Mouse (Mus musculus) G1E-ER4 (cell line): ENCODE results near the gene Treml4. TPM values are rescaled to one million over a fixed set of nuclear protein-coding genes. Genes with fewer than 3 reads are reported as not detected.
A peak's percentile ranks its signal among the peaks of the same experiment; 100 is the strongest.
"Not testable (repeated sequence)": the region's sequence is repeated elsewhere in the genome, so short reads cannot be mapped to it uniquely, and the experiment has no call there.

ENCODE experiments used
- GATA1 ChIP-seq: IDR thresholded peaks from one replicate; pipeline ENCODE4 v1.8.0; 2012; ENCODE audit warnings: low read length, inconsistent platforms
- polyA plus RNA-seq: library from polyadenylated mRNA; stranded (reverse); fragments of >175 nt; gene quantifications from 2 replicates; pipeline ENCODE4 v1.2.3, GENCODE M21; 2012

The Treml4 gene
- polyA plus RNA-seq, 1 experiment: 0.05 TPM

GRCm38 (mm10) chr17:48299756-48300155 lies 35.7 kb downstream of the Treml4 start:
- TF ChIP-seq GATA1: no peak

- TF ChIP-seq GATA1: no peak
These were observed 36.1 kb downstream of the Treml4 start for GRCm38 (mm10) chr17:48300199-48300598.

GRCm38 (mm10) chr17:48300861-48301260 lies 36.8 kb downstream of the Treml4 start:
- TF ChIP-seq GATA1: no peak

- no peak for TF ChIP-seq GATA1
These were observed 37.7 kb downstream of the Treml4 start for GRCm38 (mm10) chr17:48301792-48302191.

GRCm38 (mm10) chr17:48312124-48312523 lies 48.0 kb downstream of the Treml4 start:
- TF ChIP-seq GATA1: no peak

- not testable (repeated sequence) for TF ChIP-seq GATA1
These were observed 51.9 kb downstream of the Treml4 start, which contains the start of gene B430306N03Rik for GRCm38 (mm10) chr17:48315905-48316579. TSS of gene B430306N03Rik (plus strand) at chr17:48316141.

- no peak for TF ChIP-seq GATA1
These were observed 54.6 kb downstream of the Treml4 start for GRCm38 (mm10) chr17:48318686-48319085.

GRCm38 (mm10) chr17:48321279-48321678 lies 57.2 kb downstream of the Treml4 start:
- peak; percentile 34 for TF ChIP-seq GATA1

GRCm38 (mm10) chr17:48323236-48323635 lies 59.1 kb downstream of the Treml4 start:
- no peak for TF ChIP-seq GATA1

- no peak for TF ChIP-seq GATA1
These were observed 60.2 kb downstream of the Treml4 start for GRCm38 (mm10) chr17:48324258-48324657.

Other genes starting within 250 kb of the Treml4 start
- gene 1700122O11Rik, start 226.0 kb upstream of the Treml4 start, polyA plus RNA-seq: not detected in 2 replicates
- not detected in 2 replicates for gene 1700067P10Rik, start 175.0 kb upstream of the Treml4 start, polyA plus RNA-seq
- not detected in 2 replicates for gene 9830107B12Rik, start 118.0 kb upstream of the Treml4 start, polyA plus RNA-seq
- gene A530064D06Rik, start 97.0 kb upstream of the Treml4 start, polyA plus RNA-seq: not detected in 2 replicates
- gene Trem1, start 31.5 kb upstream of the Treml4 start, polyA plus RNA-seq: not detected in 2 replicates
- not detected in 2 replicates for gene Trem3, start 16.5 kb upstream of the Treml4 start, polyA plus RNA-seq
- gene Treml2, start 35.2 kb downstream of the Treml4 start, polyA plus RNA-seq: 15.1 and 15.2 TPM in 2 replicates
- 0.02 TPM in 2 replicates for gene B430306N03Rik, start 51.8 kb downstream of the Treml4 start, polyA plus RNA-seq
- 1.1 and 1.2 TPM in 2 replicates for gene Trem2, start 82.1 kb downstream of the Treml4 start, polyA plus RNA-seq
- gene Treml1, start 95.6 kb downstream of the Treml4 start, polyA plus RNA-seq: 2.2 and 2.9 TPM in 2 replicates
- gene Nfya, start 145.6 kb downstream of the Treml4 start, polyA plus RNA-seq: 45.8 and 46.5 TPM in 2 replicates
- 4.5 and 5.3 TPM in 2 replicates for gene Oard1, start 145.7 kb downstream of the Treml4 start, polyA plus RNA-seq
- 0.09 and 0.14 TPM in 2 replicates for gene Apobec2, start 168.6 kb downstream of the Treml4 start, polyA plus RNA-seq
- 18.2 and 49.1 TPM in 2 replicates for gene Tspo2, start 187.2 kb downstream of the Treml4 start, polyA plus RNA-seq
- 2.2 TPM in 2 replicates for gene Unc5cl, start 190.6 kb downstream of the Treml4 start, polyA plus RNA-seq